Mouse (Mus musculus) liver, postnatal 0 days (tissue): ENCODE results near the gene Mrps34. TPM values are rescaled to one million over a fixed set of nuclear protein-coding genes. Genes with fewer than 3 reads are reported as not detected.
A peak's percentile ranks its signal among the peaks of the same experiment; 100 is the strongest.

Source experiments
- ATAC-seq: fragments of 200-750 bp; cut with Nextera tagmentation; 2 replicates; pipeline ENCODE4 v1.8.0; 2017; ENCODE audit warnings: mild to moderate bottlenecking, moderate library complexity
- DNase-seq: peaks from one replicate; pipeline ENCODE4 v3.0.0-alpha.2; 2016
- H3K27ac ChIP-seq: fragments of 300-500 bp; sonication (generic); 2 replicates; pipeline ENCODE4 v1.5.1; 2014; ENCODE audit warnings: antibody characterized with exemption, moderate library complexity, mild to moderate bottlenecking, low read depth
- H3K27me3 ChIP-seq: fragments of 300-500 bp; sonication (generic); 2 replicates; pipeline ENCODE4 v1.6.1; 2014; ENCODE audit warnings: low read length, control low read depth, mixed read lengths; ENCODE audit not compliant: insufficient read depth
- H3K36me3 ChIP-seq: fragments of 300-500 bp; sonication (generic); replicated peaks from 2 replicates; pipeline ENCODE4 v1.6.1; 2014; ENCODE audit warnings: mild to moderate bottlenecking, control low read depth, low read length, moderate library complexity, mixed read lengths; ENCODE audit not compliant: insufficient read depth
- H3K4me1 ChIP-seq: fragments of 300-500 bp; sonication (generic); 2 replicates; pipeline ENCODE4 v1.6.1; 2014; ENCODE audit warnings: antibody characterized with exemption, mild to moderate bottlenecking, control low read depth; ENCODE audit not compliant: insufficient read depth
- H3K4me2 ChIP-seq: fragments of 300-500 bp; sonication (generic); 2 replicates; pipeline ENCODE4 v1.6.1; 2014; ENCODE audit warnings: low read depth, mild to moderate bottlenecking, low read length, moderate library complexity, mixed read lengths
- H3K4me3 ChIP-seq: fragments of 300-500 bp; sonication (generic); 2 replicates; pipeline ENCODE4 v1.5.1; 2014; ENCODE audit warnings: low read depth, low read length
- H3K9ac ChIP-seq: fragments of 300-500 bp; sonication (generic); replicated peaks from 2 replicates; pipeline ENCODE4 v1.6.1; 2014; ENCODE audit warnings: mild to moderate bottlenecking, moderate library complexity
- H3K9me3 ChIP-seq: fragments of 300-500 bp; sonication (generic); 2 replicates; pipeline ENCODE4 v1.6.1; 2016; ENCODE audit warnings: mild to moderate bottlenecking, control low read depth, low read length, mixed read lengths
- CTCF ChIP-seq: sonication (generic); IDR thresholded peaks from 2 replicates; pipeline ENCODE4 v1.5.1; 2016; ENCODE audit warnings: antibody characterized with exemption, low read depth
- EP300 ChIP-seq: IDR thresholded peaks from 2 replicates; pipeline ENCODE4 v1.6.1; 2016; ENCODE audit warnings: antibody characterized with exemption, low read depth, mild to moderate bottlenecking
- WGBS: fragments of 180-500 bp; shearing (Covaris S2); extraction: QIAGEN DNeasy Blood & Tissue Kit; methylation state at CpG from one replicate; pipeline ENCODE4 v1.1.7; 2014; ENCODE audit not compliant: insufficient replicate concordance; 5-methylcytosine and 5-hydroxymethylcytosine counted together
- polyA plus RNA-seq: library from polyadenylated mRNA; unstranded; fragments of >200 nt; fragmentation: Nextera tagmentation; extraction: Ambion mirVana; gene quantifications from 2 replicates; pipeline ENCODE4 v1.2.1, GENCODE M21; 2015

Gene Mrps34
- polyA plus RNA-seq, 1 experiment from 2014 or later: 99.6 TPM

GRCm38 (mm10) chr17:24877336-24878116 lies 17.4 kb upstream of the Mrps34 start:
- H3K9ac ChIP-seq: peak overlapping the region; percentile 68
- H3K4me2 ChIP-seq: peak overlapping the region; percentile 64
- WGBS: 60% methylated on average over 10 of the region's 10 CpGs
- H3K36me3 ChIP-seq: peaks cover 7% of the 10 kb centered on the region
- ATAC-seq (peak; percentile 73), DNase-seq (peak; percentile 53)
- H3K27ac ChIP-seq: peak overlapping the region; percentile 94
- TF ChIP-seq CTCF: no peak
- TF ChIP-seq EP300: no peak
- H3K27me3 ChIP-seq: no peaks in the 10 kb centered on the region
- H3K9me3 ChIP-seq: no peaks in the 10 kb centered on the region
- peaks cover 11% of the 10 kb centered on the region; the same call in 1 of the 2 replicates for H3K4me1 ChIP-seq
- H3K4me3 ChIP-seq: peak overlapping the region; percentile 21

- WGBS: 48% methylated on average over 5 of the region's 5 CpGs
- H3K27me3 ChIP-seq: no peaks in the 10 kb centered on the region
- H3K4me2 ChIP-seq: peak overlapping the region; percentile 64
- peaks cover 12% of the 10 kb centered on the region for H3K36me3 ChIP-seq
- H3K4me1 ChIP-seq: peaks cover 11% of the 10 kb centered on the region; the same call in 1 of the 2 replicates
- DNase-seq: peak; percentile 73
- peak; percentile 83 for ATAC-seq
- H3K9ac ChIP-seq: peak overlapping the region; percentile 68
- H3K9me3 ChIP-seq: no peaks in the 10 kb centered on the region
- no peak for TF ChIP-seq CTCF
- peak overlapping the region; percentile 94 for H3K27ac ChIP-seq
- peak overlapping the region; percentile 21 for H3K4me3 ChIP-seq
Observed at GRCm38 (mm10) chr17:24878117-24878397, 16.9 kb upstream of the Mrps34 start.

GRCm38 (mm10) chr17:24878531-24878930 lies 16.4 kb upstream of the Mrps34 start:
- Histone ChIP-seq H3K27me3 (no peaks in the 10 kb centered on the region), H3K27ac (peak overlapping the region; percentile 94), H3K4me3 (peak overlapping the region; percentile 21), H3K9me3 (no peaks in the 10 kb centered on the region), H3K4me1 (peaks cover 11% of the 10 kb centered on the region; the same call in 1 of the 2 replicates), H3K9ac (peak overlapping the region; percentile 68), H3K4me2 (peak overlapping the region; percentile 64), H3K36me3 (peaks cover 17% of the 10 kb centered on the region)
- peak; percentile 60 for ATAC-seq
- no peak for TF ChIP-seq EP300
- TF ChIP-seq CTCF: no peak
- no peak for DNase-seq
- WGBS: 64% methylated on average over 8 of the region's 8 CpGs

GRCm38 (mm10) chr17:24881738-24882440 lies 13.0 kb upstream of the Mrps34 start:
- no peak overlapping the region for H3K9ac ChIP-seq
- no peaks in the 10 kb centered on the region for H3K9me3 ChIP-seq
- peaks cover 29% of the 10 kb centered on the region for H3K36me3 ChIP-seq
- no peaks in the 10 kb centered on the region for H3K27me3 ChIP-seq
- H3K4me1 ChIP-seq: peaks cover 8% of the 10 kb centered on the region
- H3K4me3 ChIP-seq: no peak overlapping the region
- no peak overlapping the region for H3K4me2 ChIP-seq
- H3K27ac ChIP-seq: no peak overlapping the region
- DNase-seq (peak; percentile 50), ATAC-seq (no peak)
- 50% methylated on average over 7 of the region's 7 CpGs for WGBS
- TF ChIP-seq EP300: no peak
- TF ChIP-seq CTCF: peak; percentile 80

GRCm38 (mm10) chr17:24884391-24884790 lies 10.5 kb upstream of the Mrps34 start:
- Histone ChIP-seq H3K27ac (no peak overlapping the region), H3K27me3 (no peaks in the 10 kb centered on the region), H3K4me1 (peaks cover 23% of the 10 kb centered on the region), H3K9ac (no peak overlapping the region), H3K36me3 (peaks cover 43% of the 10 kb centered on the region), H3K9me3 (no peaks in the 10 kb centered on the region), H3K4me3 (no peak overlapping the region), H3K4me2 (no peak overlapping the region)
- TF ChIP-seq CTCF (no peak), EP300 (no peak)
- ATAC-seq (no peak), DNase-seq (no peak)
- WGBS: 81% methylated on average over 6 of the region's 6 CpGs

GRCm38 (mm10) chr17:24885356-24886133 lies 9.4 kb upstream of the Mrps34 start:
- 19% methylated on average over 22 of the region's 22 CpGs for WGBS
- Histone ChIP-seq H3K4me1 (peaks cover 23% of the 10 kb centered on the region), H3K27me3 (no peaks in the 10 kb centered on the region), H3K27ac (peak overlapping the region; percentile 69), H3K36me3 (peaks cover 55% of the 10 kb centered on the region), H3K9ac (peak overlapping the region; percentile 91), H3K9me3 (no peaks in the 10 kb centered on the region), H3K4me2 (peak overlapping the region; percentile 95), H3K4me3 (peak overlapping the region; percentile 98)
- ATAC-seq: no peak
- TF ChIP-seq EP300 (no peak), CTCF (no peak)
- no peak for DNase-seq
